Mouse (Mus musculus): Measurements from ENCODE around the gene Cacna1d.

DNA sequence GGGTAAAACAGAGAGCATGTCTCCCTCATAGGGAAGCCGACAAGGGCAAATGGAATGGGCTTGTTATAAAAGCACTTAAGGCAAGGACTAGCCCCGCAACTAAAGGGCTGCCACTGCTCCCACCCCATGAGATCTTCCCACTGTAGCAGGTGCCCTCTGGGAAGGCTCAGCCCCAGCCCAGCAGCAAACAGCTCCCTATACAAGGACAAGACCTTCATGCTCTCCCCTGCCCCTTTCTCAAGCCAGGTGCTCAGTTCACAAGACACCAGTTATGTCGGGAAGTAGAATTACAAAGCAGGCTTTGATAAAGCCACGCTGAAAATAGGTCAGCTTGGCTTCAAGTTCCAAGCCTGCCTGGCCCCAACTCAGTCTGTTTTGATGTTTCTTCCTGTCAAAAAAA is 233.6 kb downstream of the Cacna1d start:
- TF ChIP-seq CTCF (IDR thresholded peaks at IDR 0.05; ENCODE audit: extremely low read depth, insufficient read depth, insufficient read length, insufficient replicate concordance) (no peak), POLR2A (IDR thresholded peaks at IDR 0.05; ENCODE audit: low read depth, low read length) (no peak)
